Mouse (Mus musculus) lung, postnatal 36 days (tissue): Measurements from ENCODE around the gene Gca.
"Not testable (repeated sequence)": the region's sequence is repeated elsewhere in the genome, so short reads cannot be mapped to it uniquely, and the experiment has no call there.

Source experiments
- DNase-seq: peaks from one replicate; pipeline ENCODE4 v3.0.0; 2022; ENCODE audit warnings: mixed read lengths

Gca gene

DNA sequence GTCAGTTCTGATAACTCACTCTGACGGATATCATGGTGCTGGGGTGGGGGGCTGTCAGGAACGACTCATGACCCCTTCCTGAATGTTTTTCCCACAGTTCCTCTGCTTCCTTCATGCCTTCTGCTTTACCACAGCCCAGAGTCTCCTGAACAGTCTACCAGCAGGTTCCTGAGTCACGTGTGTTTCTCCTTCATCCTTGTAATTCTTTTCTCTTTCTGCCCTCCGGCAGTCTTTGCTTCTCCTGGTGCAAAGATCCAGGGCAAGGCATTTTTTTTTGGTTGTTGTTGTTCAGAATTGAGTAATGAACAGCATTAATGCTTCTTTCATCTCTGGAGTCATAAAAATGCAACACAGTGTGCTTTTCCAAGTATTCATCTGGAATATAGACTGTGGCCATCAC is 6.7 kb downstream of the Gca start:
- DNase-seq = no peak

DNA sequence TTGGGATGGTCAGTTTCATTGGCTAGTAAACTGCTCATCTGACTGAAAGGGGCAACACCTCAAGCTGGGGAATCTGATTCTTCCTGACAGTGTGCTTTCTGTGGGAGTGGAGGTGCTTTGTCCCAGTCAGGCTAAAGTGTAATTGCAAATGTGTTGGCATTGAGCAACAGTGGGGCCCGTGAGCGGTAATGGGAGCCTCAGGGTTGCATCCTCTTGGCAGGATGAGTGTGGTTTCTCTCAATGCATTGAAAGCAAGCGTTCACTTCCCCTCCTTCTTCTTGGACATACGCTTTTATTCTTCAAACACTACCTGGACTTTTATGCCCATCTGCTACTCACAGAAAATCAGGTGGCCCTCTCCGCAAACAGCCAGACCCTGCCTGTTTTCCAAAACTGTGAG is 8.7 kb downstream of the Gca start:
- peak; percentile 32 for DNase-seq

DNA sequence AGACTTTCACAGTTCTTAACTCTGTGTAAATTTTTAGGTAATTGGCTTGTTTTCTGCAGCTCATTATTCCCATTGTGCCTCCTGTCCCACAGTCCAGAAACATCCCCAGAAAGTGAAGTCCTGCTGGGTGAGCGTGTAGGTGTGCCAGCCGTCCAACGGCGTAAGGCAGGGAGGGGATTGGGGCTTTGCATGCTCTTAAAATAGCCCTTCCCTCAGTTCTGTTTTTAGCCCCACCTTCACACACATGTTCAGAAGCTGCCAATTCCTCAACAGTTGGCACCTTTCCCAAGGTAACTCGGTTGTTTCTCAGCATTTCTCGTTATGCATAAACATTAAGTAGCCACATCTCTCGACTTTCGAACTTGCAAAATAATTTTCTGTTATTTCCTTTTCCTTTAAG is 17.6 kb downstream of the Gca start:
- peak; percentile 16 for DNase-seq

DNA sequence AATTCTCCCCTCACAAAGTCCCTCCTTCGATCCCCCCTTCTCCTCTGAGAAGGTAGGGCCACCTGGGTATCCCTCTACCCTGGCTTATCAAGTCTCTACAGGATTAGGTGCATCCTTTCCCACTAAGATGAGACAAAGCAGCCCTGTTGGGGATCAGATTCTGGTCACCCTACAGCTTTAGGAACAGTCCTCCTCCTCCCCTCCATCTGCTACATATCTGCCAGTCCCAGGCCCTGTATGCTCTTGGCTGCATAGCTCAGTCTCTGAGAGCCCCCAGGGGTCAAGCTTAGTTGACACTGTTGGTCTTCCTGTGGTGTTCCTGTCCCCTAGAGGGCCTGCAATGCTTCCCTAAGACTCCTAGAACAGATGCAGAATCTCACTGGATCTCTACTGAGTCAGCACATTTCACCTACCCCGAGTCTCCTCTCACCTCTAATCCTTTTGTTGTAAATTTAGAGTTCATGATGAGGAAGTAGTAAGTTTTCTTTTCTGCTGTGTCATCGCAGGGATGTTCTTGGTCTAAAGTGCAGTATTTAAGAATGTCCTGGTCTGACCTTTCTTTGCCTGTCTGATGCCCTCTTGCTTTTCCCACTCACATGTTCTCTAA is 21.0 kb downstream of the Gca start:
- no peak for DNase-seq

DNA sequence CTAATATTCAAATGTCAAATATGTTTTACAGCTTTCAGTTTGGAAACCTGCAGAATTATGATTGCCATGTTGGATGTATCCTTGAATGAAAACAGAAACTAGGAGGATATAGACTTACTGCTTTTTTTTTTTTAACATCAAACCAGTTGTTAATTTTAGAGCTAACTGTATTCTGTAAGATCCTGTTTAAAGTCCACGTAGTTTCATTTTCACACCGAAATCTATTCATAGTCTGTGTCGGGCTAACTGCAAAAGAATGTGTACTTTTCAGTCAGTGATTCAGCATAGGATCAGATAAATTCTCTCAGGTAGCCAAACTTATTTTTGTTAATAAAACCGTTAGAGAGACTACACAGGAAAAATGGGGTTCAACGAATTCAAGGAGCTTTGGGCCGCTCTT is 21.8 kb downstream of the Gca start:
- DNase-seq = no peak

DNA sequence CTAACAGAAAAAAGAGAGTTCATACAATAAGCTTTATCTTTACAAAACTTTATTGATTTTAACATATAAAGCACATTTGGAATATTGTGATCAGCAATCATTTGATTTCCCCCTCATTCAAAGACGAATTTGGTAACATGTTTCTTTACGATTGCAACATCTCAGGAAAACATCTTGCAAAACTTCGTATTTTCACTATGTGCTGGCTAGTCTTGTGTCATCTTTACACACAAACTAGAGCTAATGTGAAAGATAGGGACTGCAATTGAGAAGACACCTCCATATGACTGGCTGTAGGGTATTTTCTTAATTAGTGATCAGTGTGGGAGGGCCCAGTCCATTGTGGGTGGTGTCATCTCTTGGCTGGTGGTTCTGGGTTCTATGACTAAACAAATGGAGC is 42.2 kb downstream of the Gca start:
- DNase-seq = peak; percentile 2

DNA sequence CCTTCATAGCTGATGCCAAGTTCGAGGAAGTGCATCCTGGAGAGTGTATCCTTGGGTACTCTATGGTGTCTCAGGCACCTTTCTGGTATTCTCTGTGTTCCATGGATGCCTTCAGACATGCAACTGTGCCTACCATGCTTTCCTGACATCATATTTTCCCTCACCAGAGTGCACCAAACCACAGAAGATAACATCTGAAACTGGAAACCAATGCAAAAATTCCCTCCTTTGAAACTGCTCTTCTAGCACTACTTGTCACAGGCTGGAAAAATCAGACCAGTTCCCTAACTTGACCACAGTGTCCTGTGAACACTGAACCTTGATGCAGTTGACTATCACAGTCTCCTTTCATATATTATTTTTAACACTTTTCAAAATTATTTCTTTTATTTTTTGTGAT is 45.5 kb downstream of the Gca start:
- no peak for DNase-seq

DNA sequence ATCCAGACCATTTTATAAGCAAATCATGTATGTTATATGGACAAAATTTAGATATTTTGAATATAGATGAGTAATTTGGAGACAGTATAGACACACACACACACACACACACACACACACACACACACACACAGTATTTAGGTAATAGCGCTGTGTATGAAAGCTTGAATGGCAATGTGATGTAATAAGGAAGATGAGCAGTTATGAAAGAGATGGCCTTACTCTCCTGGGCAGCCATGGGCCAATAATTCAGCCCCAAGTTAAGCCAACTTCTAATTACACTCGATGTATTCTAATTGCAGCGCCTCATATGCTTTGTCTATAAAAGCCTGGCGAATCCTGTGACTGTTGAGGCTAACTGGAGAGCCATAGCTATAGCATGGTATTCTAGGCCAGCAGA is 50.3 kb downstream of the Gca start:
- DNase-seq = not testable (repeated sequence)

DNA sequence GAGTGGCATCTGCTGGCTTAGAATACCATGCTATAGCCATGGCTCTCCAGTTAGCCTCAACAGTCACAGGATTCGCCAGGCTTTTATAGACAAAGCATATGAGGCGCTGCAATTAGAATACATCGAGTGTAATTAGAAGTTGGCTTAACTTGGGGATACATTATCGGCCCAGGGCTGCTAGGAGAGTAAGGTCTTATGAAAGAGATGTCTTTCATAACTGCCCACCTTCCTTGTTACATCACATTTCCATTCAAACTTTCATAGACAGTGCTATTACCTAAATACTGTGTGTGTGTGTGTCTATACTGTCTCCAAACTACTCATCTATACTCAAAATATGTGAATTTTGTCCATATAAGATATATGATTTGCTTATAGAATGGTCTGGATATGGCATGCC is 51.2 kb downstream of the Gca start:
- no peak for DNase-seq

DNA sequence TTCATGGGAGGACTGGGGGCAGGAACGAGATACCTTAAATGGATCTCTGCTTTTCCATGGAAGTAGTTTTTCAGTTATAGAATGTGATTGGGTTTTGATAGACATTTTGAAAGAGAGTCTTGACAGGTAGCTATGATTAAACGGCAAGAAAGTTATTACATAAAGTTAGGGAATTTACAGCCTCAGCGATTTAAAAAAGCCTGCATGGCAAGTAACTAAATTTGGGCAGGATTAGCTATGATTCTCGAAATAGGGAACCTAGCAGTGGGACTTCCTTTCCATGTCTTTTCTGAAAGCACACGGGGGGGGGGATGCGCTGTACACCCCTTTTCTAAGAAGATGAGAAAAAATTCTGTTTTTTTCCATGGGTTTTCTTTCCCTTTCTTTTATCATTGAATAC is 53.2 kb downstream of the Gca start:
- no peak for DNase-seq

DNA sequence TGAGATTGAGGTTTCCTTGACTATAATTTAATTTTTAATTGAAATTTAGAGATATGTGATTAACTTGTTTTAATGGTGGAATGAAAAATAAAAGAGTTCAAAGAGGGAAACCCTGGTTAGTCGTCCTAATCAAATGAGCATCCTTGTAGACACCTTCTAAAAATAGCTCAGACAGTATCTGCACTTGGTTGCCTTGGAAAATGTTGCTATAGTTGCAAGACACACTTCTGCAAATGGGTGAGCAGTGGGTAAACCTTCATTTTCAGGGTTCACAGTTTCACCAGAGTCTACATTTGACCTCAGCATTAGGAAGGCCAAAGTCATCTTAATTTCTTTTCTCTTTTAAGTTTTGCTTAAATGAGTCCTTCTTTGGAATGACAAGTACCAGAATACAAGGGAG is 54.3 kb downstream of the Gca start:
- DNase-seq = no peak

DNA sequence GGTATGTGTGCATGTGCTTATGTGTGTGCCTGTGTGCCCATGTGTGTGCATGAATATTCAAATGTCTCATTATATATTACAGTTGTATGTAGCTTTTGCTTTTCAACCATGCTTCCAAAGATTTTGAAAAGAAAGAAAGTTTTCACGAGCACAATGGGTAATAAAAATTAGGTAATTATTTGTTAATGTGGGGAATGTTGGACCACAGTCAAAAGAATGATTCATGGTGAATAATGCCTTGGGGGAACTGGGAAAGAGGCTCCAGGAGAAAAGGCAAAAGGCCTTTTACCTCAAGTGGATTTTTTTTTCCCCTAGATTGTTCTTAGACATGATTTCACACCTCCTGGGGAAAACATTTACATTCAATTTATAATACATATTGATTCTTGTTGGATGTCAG is 61.9 kb downstream of the Gca start:
- DNase-seq = no peak

DNA sequence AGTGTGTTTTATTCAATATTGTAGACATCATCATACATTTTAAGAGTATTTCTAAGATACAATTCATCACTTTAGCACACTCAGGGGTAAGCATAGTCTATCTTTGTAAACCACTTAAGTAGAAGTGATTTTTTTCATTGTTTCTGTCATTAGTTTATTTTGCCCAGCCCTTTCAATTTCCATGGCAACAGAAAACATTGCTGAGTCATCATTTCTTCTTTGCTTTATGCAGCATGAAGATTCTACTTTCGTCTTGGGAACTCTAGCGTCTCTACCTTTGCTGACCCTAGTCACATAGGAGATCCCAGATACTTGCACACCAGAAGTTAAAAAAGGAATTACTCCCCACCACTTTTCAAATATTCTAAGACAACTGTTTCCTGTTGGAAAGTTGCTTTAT is 63.6 kb downstream of the Gca start:
- DNase-seq = no peak

DNA sequence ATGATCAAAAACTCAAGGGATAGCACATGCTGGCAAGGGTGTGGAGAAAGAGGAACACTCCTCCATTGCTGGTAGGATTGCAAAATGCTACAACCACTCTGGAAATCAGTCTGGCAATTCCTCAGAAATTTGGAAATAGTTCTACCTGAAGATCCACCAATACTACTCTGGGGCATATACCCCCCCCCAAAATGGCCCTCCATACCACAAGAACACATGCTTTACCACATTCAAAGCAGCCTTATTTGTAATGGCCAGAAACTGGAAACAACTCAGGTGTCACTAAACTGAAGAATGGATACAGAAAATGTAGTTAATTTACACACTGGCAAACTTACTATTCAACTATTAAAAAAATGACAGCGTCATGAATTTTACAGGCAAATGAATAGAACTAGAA is 66.6 kb downstream of the Gca start:
- DNase-seq = no peak

DNA sequence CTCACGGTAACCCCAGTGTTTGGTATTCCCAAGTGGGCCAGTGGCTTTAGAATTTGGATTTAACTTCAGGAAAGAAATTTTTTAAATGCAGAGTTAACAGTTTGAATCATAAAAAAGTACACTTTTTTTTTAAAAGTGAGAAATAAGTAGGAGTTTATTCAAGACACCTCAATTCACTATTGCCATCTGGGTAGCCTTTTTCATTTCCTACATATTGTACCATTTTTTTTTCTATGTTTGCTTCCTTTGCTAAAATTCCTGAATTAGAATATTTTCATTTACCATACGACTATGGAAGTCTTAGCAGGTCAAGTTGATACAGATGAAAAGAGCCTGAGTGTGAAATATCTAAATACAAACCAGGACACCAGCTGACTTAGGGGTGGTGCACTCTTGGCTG is 79.0 kb downstream of the Gca start:
- DNase-seq = no peak
